Mouse (Mus musculus) E14TG2a.4 (cell line): Measurements from ENCODE around the gene Trim62.

Experiments used
- CTCF ChIP-seq: conservative IDR thresholded peaks from 2 replicates; pipeline ENCODE4 v1.5.1; 2014; ENCODE audit warnings: low read length
- NANOG ChIP-seq: IDR thresholded peaks from 2 replicates; pipeline ENCODE4 v1.6.1; 2014; ENCODE audit warnings: borderline replicate concordance, low read length, mixed read lengths
- POU5F1 ChIP-seq: IDR thresholded peaks from 2 replicates; pipeline ENCODE4 v1.6.1; 2014; ENCODE audit warnings: low read length, borderline replicate concordance

DNA sequence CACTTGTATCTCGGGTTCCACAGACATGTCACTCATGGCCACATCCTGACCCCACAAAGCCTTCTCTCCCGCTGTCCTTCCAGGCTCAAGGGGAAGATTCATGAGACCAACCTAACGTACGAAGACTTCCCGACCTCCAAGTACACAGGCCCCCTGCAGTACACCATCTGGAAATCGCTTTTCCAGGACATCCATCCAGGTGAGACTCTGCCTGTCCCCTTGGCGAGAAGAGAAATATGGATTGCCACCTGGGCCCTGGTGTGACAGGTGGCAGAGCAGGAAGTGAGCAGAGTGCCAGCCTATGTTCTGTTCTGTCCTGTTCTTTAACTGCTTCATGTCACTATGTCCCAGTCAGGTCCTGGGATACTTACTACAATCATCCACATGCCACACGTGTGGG lies 19.0 kb downstream of the Trim62 start:
- TF ChIP-seq CTCF (no peak), NANOG (no peak), POU5F1 (no peak)
